Mouse (Mus musculus) heart, embryonic 14.5 days (tissue): ENCODE results near the gene Fgd4. TPM values are rescaled to one million over a fixed set of nuclear protein-coding genes. Genes with fewer than 3 reads are reported as not detected.

Experiments used
- ATAC-seq: fragments of 200-750 bp; cut with Nextera tagmentation; 2 replicates; pipeline ENCODE4 v1.8.0; 2017; ENCODE audit warnings: low read depth, moderate TSS enrichment; ENCODE audit not compliant: insufficient number of reproducible peaks, insufficient read depth, low FRiP score
- H3K27ac ChIP-seq, 2 experiments: fragments of 200-500 bp in 1 of 2; fragments of 300-500 bp in 1 of 2; sonication (generic) in 1 of 2; replicated peaks in 1 of 2; 2 replicates each; pipeline ENCODE4 v1.5.1; 2012 to 2014; ENCODE audit warnings: low read depth in 2 of 2, low read length in 2 of 2, control low read depth in 1 of 2, mild to moderate bottlenecking in 1 of 2, mixed read lengths in 1 of 2; ENCODE audit not compliant: control insufficient read depth in 1 of 2, insufficient read depth in 1 of 2
- H3K27me3 ChIP-seq: fragments of 300-500 bp; sonication (generic); 2 replicates; pipeline ENCODE4 v1.6.1; 2014; ENCODE audit warnings: mild to moderate bottlenecking, low read length, control low read depth; ENCODE audit not compliant: control insufficient read depth, insufficient read depth
- H3K36me3 ChIP-seq: fragments of 300-500 bp; sonication (generic); 2 replicates; pipeline ENCODE4 v1.6.1; 2014; ENCODE audit warnings: mild to moderate bottlenecking, control low read depth, low read length, mixed read lengths; ENCODE audit not compliant: control insufficient read depth, insufficient read depth
- H3K4me1 ChIP-seq, 2 experiments: fragments of 200-500 bp in 1 of 2; fragments of 300-500 bp in 1 of 2; sonication (generic) in 1 of 2; 2 replicates each; pipeline ENCODE4 v1.6.1; 2012 to 2014; ENCODE audit warnings: low read length in 2 of 2, control low read depth in 1 of 2, mixed read lengths in 1 of 2; ENCODE audit not compliant: control insufficient read depth in 2 of 2, insufficient read depth in 2 of 2
- H3K4me2 ChIP-seq: fragments of 300-500 bp; sonication (generic); 2 replicates; pipeline ENCODE4 v1.6.1; 2014; ENCODE audit warnings: mild to moderate bottlenecking, low read length
- H3K4me3 ChIP-seq, 2 experiments: fragments of 200-500 bp in 1 of 2; fragments of 300-500 bp in 1 of 2; sonication (generic) in 1 of 2; 2 replicates each; pipeline ENCODE4 v1.5.1; 2012 to 2014; ENCODE audit warnings: low read length in 2 of 2, mild to moderate bottlenecking in 2 of 2, control low read depth in 1 of 2, low read depth in 1 of 2, moderate library complexity in 1 of 2; ENCODE audit not compliant: control insufficient read depth in 1 of 2, insufficient read depth in 1 of 2
- H3K9ac ChIP-seq: fragments of 300-500 bp; sonication (generic); 2 replicates; pipeline ENCODE4 v1.6.1; 2014; ENCODE audit warnings: mild to moderate bottlenecking, low read length
- H3K9me3 ChIP-seq: fragments of 300-500 bp; sonication (generic); 2 replicates; pipeline ENCODE4 v1.6.1; 2016; ENCODE audit warnings: low read length, control low read depth; ENCODE audit not compliant: control insufficient read depth
- WGBS: fragments of 180-500 bp; shearing (Covaris S2); extraction: QIAGEN DNeasy Blood & Tissue Kit; methylation state at CpG from one replicate; pipeline ENCODE4 v1.1.7; 2014; 5-methylcytosine and 5-hydroxymethylcytosine counted together
- polyA plus RNA-seq: library from polyadenylated mRNA; unstranded; fragments of >200 nt; fragmentation: Nextera tagmentation; extraction: Ambion mirVana; gene quantifications from 2 replicates; pipeline ENCODE4 v1.2.1, GENCODE M21; 2014

The Fgd4 gene
- polyA plus RNA-seq, 1 experiment from 2014 or later: 15.7 TPM

DNA sequence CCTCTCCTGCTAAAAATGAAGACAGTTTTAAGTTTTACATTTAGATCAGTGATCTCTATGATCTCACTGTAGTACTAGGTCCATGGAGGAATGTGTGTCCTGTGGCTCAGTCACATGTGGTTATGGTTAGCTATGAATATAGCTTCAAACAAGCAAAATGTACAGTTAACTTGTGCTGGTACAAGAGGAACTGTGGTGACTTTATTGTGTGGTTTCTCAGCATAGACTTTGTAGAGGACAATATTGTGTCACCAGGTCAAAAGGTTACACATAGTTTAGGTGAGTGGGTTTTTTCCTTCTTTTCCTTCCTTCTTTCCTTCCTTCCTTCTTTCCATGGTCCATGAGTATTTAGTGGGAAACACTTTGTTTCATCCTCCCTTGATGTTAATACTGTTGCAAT, 23.8 kb downstream of the Fgd4 start:
- Histone ChIP-seq H3K9me3 (no peaks in the 10 kb centered on the region), H3K4me3 (no peak overlapping the region), H3K36me3 (no peaks in the 10 kb centered on the region), H3K27me3 (no peaks in the 10 kb centered on the region), H3K27ac (no peak overlapping the region), H3K9ac (no peak overlapping the region), H3K4me2 (no peak overlapping the region), H3K4me1 (no peaks in the 10 kb centered on the region)
- no peak for ATAC-seq

DNA sequence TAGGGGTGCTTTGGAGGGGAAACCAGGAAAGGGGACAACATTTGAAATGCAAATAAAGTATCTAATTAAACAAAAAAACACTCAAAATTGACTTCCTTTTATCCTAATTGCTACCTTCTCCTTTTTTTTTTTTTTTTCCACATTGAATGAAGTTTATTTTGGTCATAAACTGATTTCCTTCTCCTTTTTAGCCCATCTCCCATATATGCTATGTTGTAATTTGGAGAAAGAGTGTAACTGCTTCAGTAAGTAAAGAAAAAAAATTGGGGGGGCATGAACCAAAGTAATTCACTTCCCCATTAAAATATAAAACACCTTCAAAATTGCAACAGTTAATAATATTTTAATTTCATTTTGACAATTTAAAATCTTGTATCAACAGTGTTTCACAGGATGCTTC, 25.8 kb downstream of the Fgd4 start:
- H3K27ac ChIP-seq: no peak overlapping the region
- no peak overlapping the region for H3K4me2 ChIP-seq
- ATAC-seq: no peak
- no peaks in the 10 kb centered on the region for H3K36me3 ChIP-seq
- H3K9ac ChIP-seq: no peak overlapping the region
- no peaks in the 10 kb centered on the region for H3K27me3 ChIP-seq
- no peak overlapping the region for H3K4me3 ChIP-seq
- H3K9me3 ChIP-seq: no peaks in the 10 kb centered on the region
- H3K4me1 ChIP-seq: no peaks in the 10 kb centered on the region

- no peaks in the 10 kb centered on the region for H3K36me3 ChIP-seq
- no peak for ATAC-seq
- H3K4me1 ChIP-seq: no peaks in the 10 kb centered on the region
- H3K27me3 ChIP-seq: no peaks in the 10 kb centered on the region
- no peak overlapping the region for H3K27ac ChIP-seq
- H3K9ac ChIP-seq: no peak overlapping the region
- no peaks in the 10 kb centered on the region for H3K9me3 ChIP-seq
- WGBS: 85% methylated on average over 1 of the region's 1 CpGs
- no peak overlapping the region for H3K4me3 ChIP-seq
- H3K4me2 ChIP-seq: no peak overlapping the region
Measured at GRCm38 (mm10) chr16:16573167-16573566, 27.2 kb downstream of the Fgd4 start.

- ATAC-seq: no peak
- Histone ChIP-seq H3K4me3 (no peak overlapping the region), H3K36me3 (no peaks in the 10 kb centered on the region), H3K9ac (no peak overlapping the region), H3K4me2 (no peak overlapping the region), H3K9me3 (no peaks in the 10 kb centered on the region), H3K27me3 (no peaks in the 10 kb centered on the region), H3K4me1 (no peaks in the 10 kb centered on the region), H3K27ac (no peak overlapping the region)
- WGBS: 74% methylated on average over 3 of the region's 3 CpGs
Measured at GRCm38 (mm10) chr16:16571356-16571755, 29.0 kb downstream of the Fgd4 start.

- 74% methylated on average over 1 of the region's 1 CpGs for WGBS
- ATAC-seq: no peak
- Histone ChIP-seq H3K27ac (no peak overlapping the region), H3K27me3 (no peaks in the 10 kb centered on the region), H3K4me3 (no peak overlapping the region), H3K4me2 (no peak overlapping the region), H3K36me3 (no peaks in the 10 kb centered on the region), H3K4me1 (peaks cover 2 to 6% of the 10 kb centered on the region in 2 experiments; a peak in 1 of 4 replicates), H3K9ac (no peak overlapping the region), H3K9me3 (no peaks in the 10 kb centered on the region)
Measured at GRCm38 (mm10) chr16:16566786-16567185, 33.6 kb downstream of the Fgd4 start.

DNA sequence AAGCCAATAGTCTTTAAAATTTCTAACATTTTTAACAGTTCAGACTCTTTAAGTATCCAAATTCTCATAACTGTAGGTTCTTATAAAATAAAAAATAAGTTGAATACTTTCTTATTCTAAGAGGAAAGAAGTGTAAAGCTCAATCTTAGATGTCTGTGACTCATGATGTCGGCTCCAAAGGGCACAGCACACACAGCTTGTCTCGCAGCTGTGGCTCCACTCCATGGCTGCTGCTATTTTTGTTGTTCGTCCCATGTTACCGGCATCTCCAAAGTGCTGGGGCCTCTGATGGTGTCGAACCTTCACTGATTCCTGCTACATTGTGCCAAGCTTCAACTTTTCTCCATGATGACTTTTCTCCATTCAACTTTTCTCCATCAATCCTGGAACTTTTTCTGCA, 34.1 kb downstream of the Fgd4 start:
- H3K27me3 ChIP-seq: no peaks in the 10 kb centered on the region
- H3K4me1 ChIP-seq: peaks cover 2 to 6% of the 10 kb centered on the region in 2 experiments; a peak in 1 of 4 replicates
- no peaks in the 10 kb centered on the region for H3K9me3 ChIP-seq
- no peak overlapping the region for H3K4me2 ChIP-seq
- no peak for ATAC-seq
- no peak overlapping the region for H3K27ac ChIP-seq
- 30% methylated on average over 5 of the region's 5 CpGs for WGBS
- no peaks in the 10 kb centered on the region for H3K36me3 ChIP-seq
- H3K4me3 ChIP-seq: no peak overlapping the region
- no peak overlapping the region for H3K9ac ChIP-seq

DNA sequence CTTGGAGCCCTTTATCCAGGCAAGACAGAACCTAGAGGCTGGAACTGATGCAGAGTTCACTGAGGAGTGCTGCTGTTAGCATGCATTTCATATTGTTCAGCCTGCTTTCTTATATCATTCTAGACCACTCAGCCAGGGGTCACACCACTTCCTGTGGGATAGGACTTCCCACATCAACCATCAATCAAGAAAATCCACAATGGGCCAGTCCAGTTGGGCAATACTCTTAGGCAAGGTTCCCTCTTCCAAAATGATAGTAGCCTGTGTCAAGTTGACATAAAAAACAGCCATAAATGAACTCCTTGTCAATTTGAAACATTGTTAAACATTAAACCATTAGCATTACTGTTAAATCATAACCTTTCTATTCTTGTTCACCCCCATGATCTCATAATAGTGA, 34.6 kb downstream of the Fgd4 start:
- Histone ChIP-seq H3K36me3 (no peaks in the 10 kb centered on the region), H3K4me3 (no peak overlapping the region)

DNA sequence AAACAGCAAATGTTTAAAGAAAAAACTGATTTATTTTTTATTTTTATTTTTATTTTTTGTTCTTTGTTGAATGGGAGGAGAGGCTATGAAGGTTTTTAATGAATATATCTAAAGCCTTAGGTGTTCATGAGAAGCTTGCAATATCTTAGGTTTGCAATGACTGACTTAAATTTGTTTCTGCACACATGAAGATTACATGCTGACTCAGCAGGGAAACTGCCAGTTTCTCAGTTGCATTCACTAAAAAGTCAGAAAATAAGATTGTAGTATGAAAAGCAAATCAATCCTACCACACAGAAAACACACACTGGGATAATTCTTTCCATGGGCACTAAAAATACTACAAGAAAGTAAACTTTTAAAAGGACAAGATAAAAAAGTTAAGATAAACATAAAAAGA, 39.6 kb downstream of the Fgd4 start:
- H3K4me2 ChIP-seq: no peak overlapping the region

More for the DNA sequence above, 34.6 kb downstream of the Fgd4 start:
- H3K4me2 ChIP-seq: no peak overlapping the region
- ATAC-seq: no peak
- no peak overlapping the region for H3K9ac ChIP-seq
- peaks cover 2 to 6% of the 10 kb centered on the region in 2 experiments; a peak in 1 of 4 replicates for H3K4me1 ChIP-seq
- H3K27me3 ChIP-seq: no peaks in the 10 kb centered on the region
- no peaks in the 10 kb centered on the region for H3K9me3 ChIP-seq
- H3K27ac ChIP-seq: no peak overlapping the region

More for the DNA sequence above, 39.6 kb downstream of the Fgd4 start:
- peaks cover 4 to 15% of the 10 kb centered on the region in 2 experiments; a peak in 2 of 4 replicates for H3K4me1 ChIP-seq
- no peak for ATAC-seq
- no peak overlapping the region for H3K4me3 ChIP-seq
- H3K9me3 ChIP-seq: no peaks in the 10 kb centered on the region
- no peaks in the 10 kb centered on the region for H3K36me3 ChIP-seq
- no peak overlapping the region for H3K9ac ChIP-seq
- H3K27ac ChIP-seq: no peak overlapping the region
- no peaks in the 10 kb centered on the region for H3K27me3 ChIP-seq
